Mouse (Mus musculus) liver, embryonic 14.5 days (tissue): ENCODE results near the gene Gm4553. TPM values are rescaled to one million over a fixed set of nuclear protein-coding genes. Genes with fewer than 3 reads are reported as not detected.
"Not testable (repeated sequence)": the region's sequence is repeated elsewhere in the genome, so short reads cannot be mapped to it uniquely, and the experiment has no call there.

Experiments
- ATAC-seq: fragments of 200-750 bp; cut with Nextera tagmentation; 2 replicates; pipeline ENCODE4 v1.8.0; 2017; ENCODE audit warnings: moderate number of reproducible peaks, mild to moderate bottlenecking, moderate library complexity; ENCODE audit not compliant: insufficient read depth
- DNase-seq, 3 experiments: peaks; one replicate each; pipeline ENCODE4 v3.0.0-alpha.2; 2012 to 2013; ENCODE audit warnings: low read depth in 3 of 3, low spot score in 3 of 3
- H3K27ac ChIP-seq: fragments of 300-500 bp; sonication (generic); 2 replicates; pipeline ENCODE4 v1.5.1; 2014; ENCODE audit warnings: moderate library complexity, mild to moderate bottlenecking, control low read depth, inconsistent platforms
- H3K27me3 ChIP-seq: fragments of 300-500 bp; sonication (generic); 2 replicates; pipeline ENCODE4 v1.6.1; 2014; ENCODE audit warnings: mild to moderate bottlenecking, low read length, moderate library complexity; ENCODE audit not compliant: control insufficient read depth, insufficient read depth
- H3K36me3 ChIP-seq: fragments of 300-500 bp; sonication (generic); replicated peaks from 2 replicates; pipeline ENCODE4 v1.6.1; 2014; ENCODE audit warnings: low read depth; ENCODE audit not compliant: control insufficient read depth, insufficient read depth
- H3K4me1 ChIP-seq, 2 experiments: fragments of 200-500 bp in 1 of 2; fragments of 300-500 bp in 1 of 2; sonication (generic) in 1 of 2; replicated peaks; 2 replicates each; pipeline ENCODE4 v1.6.1; 2012 to 2014; ENCODE audit warnings: antibody characterized with exemption in 1 of 2, inconsistent platforms in 1 of 2, low read length in 1 of 2; ENCODE audit not compliant: control insufficient read depth in 2 of 2, insufficient read depth in 2 of 2
- H3K4me2 ChIP-seq: fragments of 300-500 bp; sonication (generic); 2 replicates; pipeline ENCODE4 v1.6.1; 2014; ENCODE audit warnings: low read depth, mild to moderate bottlenecking, control low read depth, moderate library complexity
- H3K4me3 ChIP-seq, 2 experiments: fragments of 200-500 bp in 1 of 2; fragments of 300-500 bp in 1 of 2; sonication (generic) in 1 of 2; 2 replicates each; pipeline ENCODE4 v1.5.1; 2012 to 2014; ENCODE audit warnings: low read depth in 2 of 2, low read length in 2 of 2, mild to moderate bottlenecking in 2 of 2, control low read depth in 1 of 2, inconsistent platforms in 1 of 2, moderate library complexity in 1 of 2; ENCODE audit not compliant: insufficient read depth in 1 of 2
- H3K9ac ChIP-seq: fragments of 300-500 bp; sonication (generic); replicated peaks from 2 replicates; pipeline ENCODE4 v1.6.1; 2014; ENCODE audit warnings: mild to moderate bottlenecking, control low read depth, moderate library complexity
- H3K9me3 ChIP-seq: fragments of 300-500 bp; sonication (generic); 2 replicates; pipeline ENCODE4 v1.6.1; 2016; ENCODE audit warnings: low read length, mixed read lengths; ENCODE audit not compliant: control insufficient read depth
- CTCF ChIP-seq: IDR thresholded peaks from 2 replicates; pipeline ENCODE4 v1.5.1; 2016; ENCODE audit warnings: antibody characterized with exemption, low read depth, control low read depth
- EP300 ChIP-seq: IDR thresholded peaks from 2 replicates; pipeline ENCODE4 v1.6.1; 2016; ENCODE audit warnings: antibody characterized with exemption, low read depth
- WGBS: fragments of 180-500 bp; shearing (Covaris S2); extraction: QIAGEN DNeasy Blood & Tissue Kit; methylation state at CpG from one replicate; pipeline ENCODE4 v1.1.7; 2014; ENCODE audit not compliant: insufficient replicate concordance; 5-methylcytosine and 5-hydroxymethylcytosine counted together
- polyA plus RNA-seq, 2 experiments: library from polyadenylated mRNA; depleted of rRNA in 1 of 2; stranded (reverse) in 1 of 2; unstranded in 1 of 2; fragments of >200 nt; fragmentation: Nextera tagmentation in 1 of 2; extraction: Ambion mirVana in 1 of 2; gene quantifications; 2 replicates each; pipeline versions ENCODE4 v1.2.1 to v1.2.3; 2012 to 2014

Gm4553 gene
- polyA plus RNA-seq, 2 experiments = not detected

- no peaks in the 10 kb centered on the region for H3K9me3 ChIP-seq
- no peaks in the 10 kb centered on the region for H3K36me3 ChIP-seq
- H3K4me1 ChIP-seq = no peaks in the 10 kb centered on the region
- no peak for TF ChIP-seq EP300
- 8% methylated on average over 1 of the region's 1 CpGs for WGBS
- DNase-seq = no peak
- no peak for ATAC-seq
- H3K4me3 ChIP-seq = no peak overlapping the region
- no peak overlapping the region for H3K9ac ChIP-seq
- no peaks in the 10 kb centered on the region for H3K27me3 ChIP-seq
- H3K27ac ChIP-seq = no peak overlapping the region
- no peak overlapping the region for H3K4me2 ChIP-seq
Observed at GRCm38 (mm10) chr7:142140696-142141095, 24.8 kb downstream of the Gm4553 start.

GRCm38 (mm10) chr7:142135934-142136333 lies 29.6 kb downstream of the Gm4553 start, which contains the start of gene Gm39115:
Gm39115 (minus strand) TSS chr7:142136034.
- not testable (repeated sequence) for H3K27ac ChIP-seq, H3K4me3 ChIP-seq, H3K9ac ChIP-seq, DNase-seq, H3K4me2 ChIP-seq, H3K27me3 ChIP-seq, H3K36me3 ChIP-seq, H3K4me1 ChIP-seq, ATAC-seq, H3K9me3 ChIP-seq
- 12% methylated on average over 2 of the region's 2 CpGs for WGBS

GRCm38 (mm10) chr7:142134206-142134995 lies 31.1 kb downstream of the Gm4553 start:
- Histone ChIP-seq H3K4me1 (no peaks in the 10 kb centered on the region), H3K9ac (no peak overlapping the region), H3K4me3 (no peak overlapping the region), H3K9me3 (no peaks in the 10 kb centered on the region), H3K27me3 (no peaks in the 10 kb centered on the region), H3K36me3 (no peaks in the 10 kb centered on the region), H3K4me2 (no peak overlapping the region), H3K27ac (no peak overlapping the region)
- ATAC-seq (no peak), DNase-seq (no peak)
- 39% methylated on average over 4 of the region's 4 CpGs for WGBS
- TF ChIP-seq CTCF (peak; percentile 54), EP300 (no peak)

GRCm38 (mm10) chr7:142128843-142129242 lies 36.7 kb downstream of the Gm4553 start:
- Histone ChIP-seq H3K4me2 (no peak overlapping the region), H3K9me3 (no peaks in the 10 kb centered on the region), H3K27ac (no peak overlapping the region), H3K36me3 (no peaks in the 10 kb centered on the region), H3K4me1 (no peaks in the 10 kb centered on the region), H3K27me3 (no peaks in the 10 kb centered on the region), H3K4me3 (no peak overlapping the region), H3K9ac (no peak overlapping the region)
- 32% methylated on average over 4 of the region's 4 CpGs for WGBS
- TF ChIP-seq CTCF = 0 out of 2 replicates have a peak, but pooled peaks have one; percentile 16
- no peak for TF ChIP-seq EP300
- no peak for ATAC-seq
- DNase-seq = no peak

- H3K4me2 ChIP-seq = not testable (repeated sequence)
Observed at GRCm38 (mm10) chr7:142120629-142121028, 44.9 kb downstream of the Gm4553 start, which contains the start of gene Gm45618. Gm45618 (minus strand) TSS chr7:142120729.

More at GRCm38 (mm10) chr7:142120629-142121028, 44.9 kb downstream of the Gm4553 start, which contains the start of gene Gm45618:
- not testable (repeated sequence) for DNase-seq, H3K9ac ChIP-seq, H3K4me3 ChIP-seq, H3K36me3 ChIP-seq, H3K9me3 ChIP-seq, ATAC-seq, H3K4me1 ChIP-seq, H3K27ac ChIP-seq, H3K27me3 ChIP-seq
- WGBS = 59% methylated on average over 1 of the region's 1 CpGs
